Mouse (Mus musculus): Measurements from ENCODE around the gene Meis3. TPM values are rescaled to one million over a fixed set of nuclear protein-coding genes. Genes with fewer than 3 reads are reported as not detected.

Meis3 gene
- polyA plus RNA-seq, 1 experiment = 21.9 TPM

DNA sequence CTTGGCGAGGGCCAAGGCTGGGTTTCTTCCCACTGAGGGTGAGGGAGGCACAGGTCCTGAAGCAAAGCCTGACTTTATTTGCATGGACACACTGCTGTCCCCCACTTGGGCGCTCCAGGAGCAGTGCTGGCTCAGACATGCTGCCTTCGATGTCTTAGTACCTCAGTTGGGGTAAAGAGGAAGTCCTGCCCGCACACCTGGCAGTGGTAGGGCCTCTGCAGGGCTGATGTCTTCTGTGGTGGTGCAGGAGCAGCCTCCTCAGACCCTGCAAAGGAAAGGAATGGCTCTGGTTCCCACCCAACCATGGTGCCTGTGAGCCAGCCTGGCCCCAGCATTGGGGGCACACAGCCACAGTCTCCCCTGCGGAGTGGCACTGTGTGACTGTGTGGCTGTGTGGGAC is 22.3 kb downstream of the Meis3 start:
- no peak overlapping the region for H3K4me3 ChIP-seq (ENCODE audit: extremely low read depth, insufficient read depth, insufficient read length)
- H3K27ac ChIP-seq (ENCODE audit: insufficient read depth, low read length) = no peak overlapping the region
- peaks cover 10% of the 10 kb centered on the region for H3K36me3 ChIP-seq (ENCODE audit: control insufficient read depth, insufficient read depth, low read length)
- TF ChIP-seq CTCF (IDR thresholded peaks at IDR 0.05; ENCODE audit: extremely low read depth, insufficient read depth, insufficient read length, insufficient replicate concordance) (no peak), POLR2A (IDR thresholded peaks at IDR 0.05; ENCODE audit: low read depth, low read length) (no peak)
- H3K4me1 ChIP-seq (ENCODE audit: control insufficient read depth, insufficient read depth, insufficient read length) = peaks cover 14% of the 10 kb centered on the region; the same call in 1 of the 2 replicates
- peak in 1 of 2 experiments; percentile 62 for DNase-seq (ENCODE audit: low read depth in 1 of 2, low spot score in 2 of 2)
- no peaks in the 10 kb centered on the region for H3K27me3 ChIP-seq (ENCODE audit: control insufficient read depth, insufficient read depth, low read length)
- 38% methylated on average over 5 of the region's 5 CpGs for WGBS

DNA sequence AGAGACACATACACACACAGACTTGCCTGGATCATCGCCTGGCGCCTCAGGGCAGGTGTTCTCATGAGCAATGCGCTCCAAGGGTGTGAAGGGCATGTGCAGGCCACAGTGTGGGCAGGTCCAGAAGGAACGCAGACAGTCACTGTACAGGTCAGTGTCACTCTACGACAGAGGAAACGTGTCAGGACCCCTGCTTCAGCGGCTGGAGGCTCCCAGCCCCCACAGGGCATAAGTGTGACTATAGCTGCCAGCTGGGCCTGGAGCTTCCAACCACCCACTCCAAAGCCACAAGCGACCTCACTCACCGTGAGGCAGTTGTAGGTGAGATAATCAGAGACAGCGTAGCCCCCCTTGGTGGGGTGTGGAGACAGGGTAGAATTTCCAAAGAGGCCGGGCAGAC is 23.6 kb downstream of the Meis3 start:
- Histone ChIP-seq H3K36me3 (ENCODE audit: control insufficient read depth, insufficient read depth, low read length) (peaks cover 17% of the 10 kb centered on the region), H3K27ac (ENCODE audit: insufficient read depth, low read length) (no peak overlapping the region), H3K4me3 (ENCODE audit: extremely low read depth, insufficient read depth, insufficient read length) (no peak overlapping the region), H3K27me3 (ENCODE audit: control insufficient read depth, insufficient read depth, low read length) (no peaks in the 10 kb centered on the region), H3K4me1 (ENCODE audit: control insufficient read depth, insufficient read depth, insufficient read length) (peaks cover 8% of the 10 kb centered on the region; the same call in 1 of the 2 replicates)
- WGBS = 74% methylated on average over 11 of the region's 11 CpGs
- DNase-seq (ENCODE audit: low read depth in 1 of 2, low spot score in 2 of 2) = no peak
- TF ChIP-seq POLR2A (IDR thresholded peaks at IDR 0.05; ENCODE audit: low read depth, low read length) (no peak), CTCF (IDR thresholded peaks at IDR 0.05; ENCODE audit: extremely low read depth, insufficient read depth, insufficient read length, insufficient replicate concordance) (no peak)

DNA sequence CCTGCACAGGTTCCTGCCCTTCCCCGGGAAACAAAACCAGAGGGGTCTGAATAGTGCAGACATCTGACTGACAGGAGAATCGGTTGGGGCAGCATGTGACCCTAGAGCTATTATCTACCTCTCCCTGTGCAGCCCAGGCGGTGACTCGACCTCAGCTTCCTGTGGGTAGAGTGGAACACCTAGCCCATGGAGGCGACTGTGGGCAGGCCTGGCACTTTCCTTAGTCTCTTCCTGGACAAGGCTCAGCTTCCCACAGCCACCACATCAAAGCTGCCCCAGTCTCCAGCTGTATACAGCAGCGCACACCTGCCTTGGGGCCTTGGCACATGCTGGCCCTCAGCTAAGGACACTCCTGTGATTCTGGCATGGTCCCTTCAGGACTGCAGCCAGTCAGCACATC is 26.2 kb downstream of the Meis3 start:
- peaks cover 9% of the 10 kb centered on the region; the same call in 1 of the 2 replicates for H3K4me1 ChIP-seq (ENCODE audit: control insufficient read depth, insufficient read depth, insufficient read length)
- H3K27ac ChIP-seq (ENCODE audit: insufficient read depth, low read length) = no peak overlapping the region
- 21% methylated on average over 6 of the region's 6 CpGs for WGBS
- H3K27me3 ChIP-seq (ENCODE audit: control insufficient read depth, insufficient read depth, low read length) = no peaks in the 10 kb centered on the region
- TF ChIP-seq CTCF (IDR thresholded peaks at IDR 0.05; ENCODE audit: extremely low read depth, insufficient read depth, insufficient read length, insufficient replicate concordance) = no peak
- TF ChIP-seq POLR2A (IDR thresholded peaks at IDR 0.05; ENCODE audit: low read depth, low read length) = no peak
- no peak overlapping the region for H3K4me3 ChIP-seq (ENCODE audit: extremely low read depth, insufficient read depth, insufficient read length)
- DNase-seq (ENCODE audit: low read depth in 1 of 2, low spot score in 2 of 2) = no peak
- H3K36me3 ChIP-seq (ENCODE audit: control insufficient read depth, insufficient read depth, low read length) = peaks cover 29% of the 10 kb centered on the region

DNA sequence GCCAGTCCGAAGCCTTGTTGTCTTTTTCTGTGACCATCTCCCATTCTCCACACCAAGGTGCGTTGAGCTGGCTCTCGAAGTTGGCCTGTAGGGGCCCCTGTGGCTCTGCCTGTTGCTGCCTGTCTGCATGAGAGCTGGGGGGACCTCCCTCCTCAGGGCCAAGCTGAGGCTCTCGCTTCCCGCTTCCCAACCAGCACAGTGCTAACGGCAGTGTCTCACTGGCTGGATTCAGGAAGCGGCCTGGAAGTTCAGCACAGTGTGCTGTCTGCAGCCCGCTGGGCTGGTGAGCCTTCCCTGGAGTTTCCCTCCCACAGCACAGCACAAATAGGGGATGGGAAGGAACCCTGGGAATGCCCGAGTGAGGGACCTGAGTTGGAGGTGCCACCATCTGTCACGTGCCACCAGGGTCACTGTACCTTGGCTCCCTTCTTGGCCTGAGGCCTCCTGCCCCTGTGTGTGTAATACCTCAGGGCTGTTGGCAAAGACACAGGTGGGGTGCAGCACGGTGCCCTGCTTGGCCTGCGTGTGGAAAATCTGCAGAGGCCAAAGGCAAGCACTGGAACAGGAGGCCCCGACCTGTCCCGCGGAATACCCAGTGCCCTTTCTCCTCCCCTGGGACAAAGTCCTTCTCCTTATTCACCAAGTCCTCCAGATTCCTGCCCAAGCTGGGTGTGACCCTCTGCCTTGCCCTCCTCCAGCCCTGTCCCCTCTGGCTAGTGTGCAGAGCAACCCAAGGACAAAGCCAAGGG is 28.0 kb downstream of the Meis3 start:
- peaks cover 6% of the 10 kb centered on the region; the same call in 1 of the 2 replicates for H3K4me1 ChIP-seq (ENCODE audit: control insufficient read depth, insufficient read depth, insufficient read length)
- no peaks in the 10 kb centered on the region for H3K27me3 ChIP-seq (ENCODE audit: control insufficient read depth, insufficient read depth, low read length)
- no peak for DNase-seq (ENCODE audit: low read depth in 1 of 2, low spot score in 2 of 2)
- 90% methylated on average over 15 of the region's 15 CpGs for WGBS
- no peak for TF ChIP-seq POLR2A (IDR thresholded peaks at IDR 0.05; ENCODE audit: low read depth, low read length)
- no peak for TF ChIP-seq CTCF (IDR thresholded peaks at IDR 0.05; ENCODE audit: extremely low read depth, insufficient read depth, insufficient read length, insufficient replicate concordance)
- no peak overlapping the region for H3K4me3 ChIP-seq (ENCODE audit: extremely low read depth, insufficient read depth, insufficient read length)
- peaks cover 31% of the 10 kb centered on the region for H3K36me3 ChIP-seq (ENCODE audit: control insufficient read depth, insufficient read depth, low read length)
- no peak overlapping the region for H3K27ac ChIP-seq (ENCODE audit: insufficient read depth, low read length)

DNA sequence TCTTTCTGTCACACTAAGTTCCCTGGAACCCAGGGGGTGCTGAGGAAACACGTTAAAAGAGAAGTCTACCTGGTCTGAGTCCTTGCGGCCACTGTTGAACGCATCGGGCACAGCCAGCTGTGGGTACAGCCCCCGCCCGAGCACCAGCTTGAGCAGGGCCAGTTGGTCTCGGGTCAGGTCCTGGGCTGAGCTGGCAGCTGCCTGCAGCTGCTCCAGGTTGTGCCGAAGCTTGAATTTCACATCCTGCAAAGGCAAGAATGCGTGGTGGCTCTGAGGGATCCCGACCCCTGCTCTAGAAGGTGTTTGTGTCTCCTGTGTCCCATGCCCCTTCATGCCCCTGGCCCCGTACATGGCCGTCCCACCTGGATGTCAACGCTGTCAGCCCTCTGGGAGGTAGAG is 28.6 kb downstream of the Meis3 start:
- 95% methylated on average over 13 of the region's 13 CpGs for WGBS
- TF ChIP-seq POLR2A (IDR thresholded peaks at IDR 0.05; ENCODE audit: low read depth, low read length) (no peak), CTCF (IDR thresholded peaks at IDR 0.05; ENCODE audit: extremely low read depth, insufficient read depth, insufficient read length, insufficient replicate concordance) (no peak)
- peaks cover 6% of the 10 kb centered on the region; the same call in 1 of the 2 replicates for H3K4me1 ChIP-seq (ENCODE audit: control insufficient read depth, insufficient read depth, insufficient read length)
- no peaks in the 10 kb centered on the region for H3K27me3 ChIP-seq (ENCODE audit: control insufficient read depth, insufficient read depth, low read length)
- H3K27ac ChIP-seq (ENCODE audit: insufficient read depth, low read length) = no peak overlapping the region
- H3K4me3 ChIP-seq (ENCODE audit: extremely low read depth, insufficient read depth, insufficient read length) = no peak overlapping the region
- DNase-seq (ENCODE audit: low read depth in 1 of 2, low spot score in 2 of 2) = no peak
- peaks cover 30% of the 10 kb centered on the region for H3K36me3 ChIP-seq (ENCODE audit: control insufficient read depth, insufficient read depth, low read length)

DNA sequence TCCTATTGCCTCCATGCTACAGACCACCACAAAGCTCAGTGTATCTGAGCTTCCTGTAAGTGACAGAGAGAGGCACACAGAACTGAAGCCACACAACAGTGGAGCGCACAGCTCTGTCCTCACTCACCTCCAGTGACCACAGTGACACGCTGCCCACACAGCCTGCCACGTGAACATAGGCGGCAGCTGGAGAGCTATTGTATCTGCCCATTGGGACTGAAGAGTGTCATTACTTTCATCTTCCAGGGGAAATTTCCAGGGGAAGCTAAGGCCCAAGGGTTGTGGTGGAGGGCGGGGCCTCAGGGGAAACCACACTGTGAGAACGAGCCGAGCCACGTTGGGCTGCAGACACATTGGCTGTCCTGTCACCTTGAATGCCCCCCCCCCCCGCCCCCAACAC is 29.9 kb downstream of the Meis3 start:
- WGBS = 54% methylated on average over 8 of the region's 9 CpGs
- peaks cover 6% of the 10 kb centered on the region; the same call in 1 of the 2 replicates for H3K4me1 ChIP-seq (ENCODE audit: control insufficient read depth, insufficient read depth, insufficient read length)
- peaks cover 28% of the 10 kb centered on the region for H3K36me3 ChIP-seq (ENCODE audit: control insufficient read depth, insufficient read depth, low read length)
- H3K4me3 ChIP-seq (ENCODE audit: extremely low read depth, insufficient read depth, insufficient read length) = no peak overlapping the region
- TF ChIP-seq POLR2A (IDR thresholded peaks at IDR 0.05; ENCODE audit: low read depth, low read length) = no peak
- TF ChIP-seq CTCF (IDR thresholded peaks at IDR 0.05; ENCODE audit: extremely low read depth, insufficient read depth, insufficient read length, insufficient replicate concordance) = no peak
- no peaks in the 10 kb centered on the region for H3K27me3 ChIP-seq (ENCODE audit: control insufficient read depth, insufficient read depth, low read length)
- no peak for DNase-seq (ENCODE audit: low read depth in 1 of 2, low spot score in 2 of 2)
- no peak overlapping the region for H3K27ac ChIP-seq (ENCODE audit: insufficient read depth, low read length)

DNA sequence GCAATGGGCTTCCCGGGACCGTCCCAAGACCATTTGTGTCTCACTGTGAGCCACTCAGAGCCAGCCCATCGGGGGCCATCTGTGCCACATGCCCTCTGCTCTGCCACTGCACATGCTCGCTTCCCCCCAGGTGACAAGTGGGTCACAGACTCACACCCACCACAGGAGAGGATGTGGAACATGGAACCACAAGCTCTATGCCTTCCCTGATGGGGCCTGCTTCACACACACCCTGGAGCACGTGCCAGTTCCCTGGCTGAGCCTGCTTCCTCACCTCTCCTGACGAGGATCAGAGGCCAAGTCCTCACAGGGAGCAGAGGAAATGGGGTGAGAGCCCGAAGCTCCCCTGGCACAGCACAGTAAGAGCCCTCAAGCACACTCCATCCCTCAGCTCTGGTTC is 32.2 kb downstream of the Meis3 start:
- Histone ChIP-seq H3K4me1 (ENCODE audit: control insufficient read depth, insufficient read depth, insufficient read length) (peaks cover 6% of the 10 kb centered on the region; the same call in 1 of the 2 replicates), H3K27me3 (ENCODE audit: control insufficient read depth, insufficient read depth, low read length) (no peaks in the 10 kb centered on the region), H3K27ac (ENCODE audit: insufficient read depth, low read length) (peak overlapping the region; percentile 19), H3K36me3 (ENCODE audit: control insufficient read depth, insufficient read depth, low read length) (peaks cover 34% of the 10 kb centered on the region), H3K4me3 (ENCODE audit: extremely low read depth, insufficient read depth, insufficient read length) (no peak overlapping the region)
- TF ChIP-seq POLR2A (IDR thresholded peaks at IDR 0.05; ENCODE audit: low read depth, low read length) = no peak
- DNase-seq (ENCODE audit: low read depth in 1 of 2, low spot score in 2 of 2) = no peak
- 60% methylated on average over 7 of the region's 7 CpGs for WGBS

All from spleen, adult 2 months (tissue).